8 mouse cellular contexts compared by ENCODE assay signal in genomic region chr6:34780231-34780942, GRCm38 (mm10). TPM values are rescaled to one million over a fixed set of nuclear protein-coding genes. Genes with fewer than 3 reads are reported as not detected.
DNase-seq lines count a peak whose midpoint lies in the region; ATAC-seq lines count a peak whose summit lies in the region.

Agbl3 (plus strand) TSS chr6:34780432.

- peak; percentile 96 for DNase-seq in adipocyte (ENCODE audit: low spot score)
- DNase-seq in embryo, embryonic 10 days (ENCODE audit: low spot score), result peak; percentile 98
- peak; percentile 98 for DNase-seq in gastrocnemius, postnatal 10 days
- DNase-seq in induced T-regulatory cell, adult 2 months (ENCODE audit: low read depth), result peak; percentile 96
- DNase-seq in left cerebral cortex, adult 9 months (ENCODE audit: low spot score in 2 of 2), result peak; percentile 83 to 90
- DNase-seq in right cerebral cortex, postnatal 14 days, result peak; percentile 94
- DNase-seq in urinary bladder, postnatal 36 days (ENCODE audit: low spot score in 2 of 2), result peak; percentile 92 to 93

- peak; percentile 92 for ATAC-seq in megakaryocyte progenitor cell, adult 5-6 weeks (replicated peaks; ENCODE audit: poor library complexity)

RNA-seq across cellular contexts. Expression of gene Agbl3, which starts in this region (rescaled TPM):
- total RNA-seq in gastrocnemius, postnatal 10 days (2021), result 1 to 10 TPM; 4.6 to 5.5 TPM
- total RNA-seq in megakaryocyte progenitor cell, adult 5-6 weeks (2015), result 3.6 and 7.1 TPM in 2 replicates
- 2.9 and 3.6 TPM in 2 replicates for total RNA-seq in megakaryocyte progenitor cell, adult 5-6 weeks (2017)

Comparison
In these comparisons a context has a peak if more than half of its experiments do, and no peak if none do; other contexts are left out.
1. Peak in every context shown above with its lines: DNase-seq and ATAC-seq.